Mouse (Mus musculus): ENCODE results near the gene Tagap. TPM values are rescaled to one million over a fixed set of nuclear protein-coding genes. Genes with fewer than 3 reads are reported as not detected.
A peak's percentile ranks its signal among the peaks of the same experiment; 100 is the strongest.
"Not testable (repeated sequence)": the region's sequence is repeated elsewhere in the genome, so short reads cannot be mapped to it uniquely, and the experiment has no call there.

The Tagap gene
- polyA plus RNA-seq, 1 experiment from 2014 or later, result 0.64 TPM

DNA sequence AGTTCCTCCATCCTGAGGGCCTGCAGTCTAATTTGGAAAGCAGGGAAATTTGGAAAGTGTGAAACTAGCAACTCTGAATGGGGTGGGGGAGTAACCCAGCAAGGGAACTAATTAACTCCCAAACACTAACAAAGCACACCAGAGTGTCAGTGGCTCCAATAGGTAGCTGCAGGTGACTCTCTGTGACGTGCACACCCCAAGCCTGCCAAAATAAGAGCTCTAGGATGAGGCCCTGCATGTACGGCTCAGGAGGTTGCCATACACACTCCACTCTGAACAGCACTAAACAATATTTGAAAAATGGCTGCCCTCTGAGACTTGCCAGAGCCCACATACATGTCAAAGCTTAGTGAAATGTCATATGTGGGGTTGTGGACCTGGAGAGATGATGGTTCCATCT lies 7.4 kb upstream of the Tagap start:
- WGBS, result 69% methylated on average over 2 of the region's 2 CpGs
- no peak overlapping the region for H3K4me3 ChIP-seq

DNA sequence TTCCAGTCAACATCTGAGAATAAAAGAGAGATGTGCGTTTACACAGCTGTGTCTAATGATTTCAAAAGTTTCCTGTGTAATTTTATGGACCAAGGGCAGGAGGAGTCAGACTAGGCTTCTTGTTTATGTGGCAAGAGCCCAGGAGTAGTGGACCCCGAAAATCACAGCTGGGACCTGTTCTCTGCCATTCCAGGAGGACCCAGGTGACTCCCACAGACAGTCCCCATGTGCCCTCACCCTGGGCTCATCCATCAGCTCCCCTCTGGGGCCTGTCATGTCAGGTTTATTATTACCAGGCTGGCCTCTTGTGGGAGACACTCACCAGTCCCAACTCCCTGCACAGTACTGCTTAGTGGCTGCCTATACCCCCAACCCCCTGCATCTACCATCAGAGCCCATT lies 6.6 kb upstream of the Tagap start:
- 56% methylated on average over 2 of the region's 2 CpGs for WGBS
- no peak overlapping the region for H3K9ac ChIP-seq
- H3K9me3 ChIP-seq, result no peaks in the 10 kb centered on the region
- no peaks in the 10 kb centered on the region for H3K36me3 ChIP-seq
- no peak overlapping the region for H3K4me2 ChIP-seq (replicated peaks)
- no peaks in the 10 kb centered on the region for H3K4me1 ChIP-seq
- no peak overlapping the region for H3K4me3 ChIP-seq
- H3K27ac ChIP-seq, result no peak overlapping the region
- no peaks in the 10 kb centered on the region for H3K27me3 ChIP-seq
- no peak for ATAC-seq (ENCODE audit: low FRiP score, low read depth)

More for the DNA sequence above, 7.4 kb upstream of the Tagap start:
- Histone ChIP-seq H3K36me3 (no peaks in the 10 kb centered on the region), H3K9me3 (no peaks in the 10 kb centered on the region), H3K4me2 (replicated peaks) (no peak overlapping the region), H3K27me3 (no peaks in the 10 kb centered on the region), H3K9ac (no peak overlapping the region), H3K27ac (no peak overlapping the region), H3K4me1 (no peaks in the 10 kb centered on the region)
- ATAC-seq (ENCODE audit: low FRiP score, low read depth), result no peak

- Histone ChIP-seq H3K9me3 (no peaks in the 10 kb centered on the region), H3K4me3 (no peak overlapping the region), H3K4me2 (replicated peaks) (no peak overlapping the region), H3K27ac (no peak overlapping the region), H3K36me3 (no peaks in the 10 kb centered on the region), H3K9ac (no peak overlapping the region), H3K27me3 (no peaks in the 10 kb centered on the region), H3K4me1 (no peaks in the 10 kb centered on the region)
- WGBS, result 84% methylated on average over 5 of the region's 5 CpGs
- no peak for ATAC-seq (ENCODE audit: low FRiP score, low read depth)
Measured at GRCm38 (mm10) chr17:7922564-7922963, 3.2 kb upstream of the Tagap start.

DNA sequence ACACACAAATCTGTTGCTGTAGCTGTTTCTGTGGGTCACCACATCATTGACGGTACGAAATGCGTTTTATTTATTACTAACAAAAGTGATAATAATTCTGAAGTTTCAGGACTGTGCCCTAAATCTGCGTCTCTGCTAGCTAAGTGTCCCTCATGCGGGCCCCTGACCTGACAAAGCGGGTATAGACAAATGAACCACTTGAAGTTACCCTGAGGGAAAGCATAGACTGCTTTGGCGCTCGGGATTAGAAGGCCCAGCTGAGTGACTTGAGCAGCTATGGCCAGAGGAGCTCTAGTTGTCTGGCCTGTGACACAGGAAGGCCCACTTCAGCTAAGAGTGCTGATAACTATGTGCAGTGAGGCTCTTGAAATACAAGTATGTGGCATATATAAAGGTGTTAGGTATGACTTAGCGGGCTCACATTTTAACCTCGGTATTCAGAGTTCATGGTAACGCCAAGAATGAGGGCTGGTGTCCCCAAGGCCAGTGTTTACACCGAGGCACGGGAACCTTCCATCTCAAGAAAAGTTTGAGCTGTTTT lies 1.5 kb upstream of the Tagap start:
- H3K36me3 ChIP-seq, result no peaks in the 10 kb centered on the region
- WGBS, result 89% methylated on average over 13 of the region's 13 CpGs
- no peak overlapping the region for H3K4me3 ChIP-seq
- H3K9me3 ChIP-seq, result no peaks in the 10 kb centered on the region
- H3K4me1 ChIP-seq, result no peaks in the 10 kb centered on the region
- ATAC-seq (ENCODE audit: low FRiP score, low read depth), result no peak
- no peak overlapping the region for H3K9ac ChIP-seq
- no peaks in the 10 kb centered on the region for H3K27me3 ChIP-seq
- H3K4me2 ChIP-seq (replicated peaks), result no peak overlapping the region
- H3K27ac ChIP-seq, result no peak overlapping the region

DNA sequence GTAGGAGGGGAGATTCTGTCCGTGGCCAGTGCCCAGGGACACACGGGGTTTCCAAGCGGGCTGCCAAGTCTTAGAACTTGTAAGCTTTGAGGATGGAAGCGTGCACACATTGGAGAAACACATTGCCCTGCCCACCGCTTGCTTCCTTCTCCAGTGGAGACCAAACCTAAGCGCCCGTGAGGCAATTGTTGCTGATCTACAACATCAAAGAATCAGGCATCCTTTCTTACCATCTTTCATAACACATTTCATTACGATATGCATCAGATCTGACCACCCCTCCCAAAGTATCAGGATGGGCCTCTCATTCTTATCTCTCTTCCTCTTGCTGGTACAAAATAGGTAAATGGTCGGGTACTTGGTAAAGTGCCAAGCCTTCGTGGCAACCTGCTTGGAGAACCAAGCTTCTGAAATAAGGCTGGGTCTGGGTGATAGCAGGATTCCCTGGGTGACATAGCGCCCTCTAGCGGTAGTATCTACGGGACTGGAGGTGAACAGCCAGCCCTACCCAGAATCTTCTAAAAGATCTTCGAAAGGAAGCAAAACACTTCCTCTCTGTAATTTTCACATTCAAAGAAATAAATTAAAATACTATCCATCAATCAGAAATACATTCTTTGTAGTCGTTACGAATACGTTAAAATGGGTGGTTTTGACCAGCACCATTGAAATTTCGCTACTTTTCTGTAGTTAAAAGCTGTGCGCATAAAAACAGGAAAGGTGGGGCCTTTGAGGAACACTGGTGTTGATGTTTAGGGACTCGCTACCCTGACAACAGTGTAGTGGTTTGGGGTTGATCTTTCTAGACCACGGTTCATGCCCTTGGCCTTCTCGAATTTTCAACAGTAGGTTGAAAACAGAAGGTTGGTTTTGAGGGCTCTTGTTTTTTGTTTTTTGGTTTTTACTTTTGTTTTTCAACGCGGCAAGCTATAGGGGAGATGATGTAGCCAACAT lies 2.1 kb downstream of the Tagap start:
- Histone ChIP-seq H3K9ac (no peak overlapping the region), H3K27ac (no peak overlapping the region), H3K4me3 (no peak overlapping the region), H3K27me3 (no peaks in the 10 kb centered on the region), H3K36me3 (no peaks in the 10 kb centered on the region), H3K4me2 (replicated peaks) (no peak overlapping the region), H3K9me3 (no peaks in the 10 kb centered on the region), H3K4me1 (peaks cover 6% of the 10 kb centered on the region)
- no peak for ATAC-seq (ENCODE audit: low FRiP score, low read depth)
- 72% methylated on average over 24 of the region's 24 CpGs for WGBS

DNA sequence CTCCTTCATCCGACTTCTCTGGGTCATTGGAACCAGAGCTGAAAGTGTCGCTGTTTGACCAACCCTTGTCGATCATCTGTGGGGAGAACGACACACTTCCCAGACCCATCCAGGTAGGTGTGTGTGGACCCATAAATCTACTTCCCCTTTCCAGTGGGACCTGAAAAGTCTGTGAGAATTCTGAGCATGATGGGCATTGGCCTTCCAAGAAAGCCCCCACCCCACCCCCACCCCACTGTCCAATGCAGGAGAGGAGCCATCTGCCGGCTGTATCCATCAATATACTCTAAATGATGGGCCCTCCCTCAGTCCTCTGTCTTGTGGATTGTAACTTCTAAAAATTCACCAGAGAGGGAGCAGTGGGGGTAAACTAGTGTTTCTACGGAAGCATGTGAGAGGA lies 2.9 kb downstream of the Tagap start:
- H3K9ac ChIP-seq, result no peak overlapping the region
- WGBS, result 81% methylated on average over 6 of the region's 6 CpGs
- no peaks in the 10 kb centered on the region for H3K27me3 ChIP-seq
- peaks cover 6% of the 10 kb centered on the region for H3K4me1 ChIP-seq
- H3K36me3 ChIP-seq, result no peaks in the 10 kb centered on the region
- H3K27ac ChIP-seq, result no peak overlapping the region
- no peak overlapping the region for H3K4me2 ChIP-seq (replicated peaks)
- H3K4me3 ChIP-seq, result no peak overlapping the region
- H3K9me3 ChIP-seq, result no peaks in the 10 kb centered on the region
- no peak for ATAC-seq (ENCODE audit: low FRiP score, low read depth)

DNA sequence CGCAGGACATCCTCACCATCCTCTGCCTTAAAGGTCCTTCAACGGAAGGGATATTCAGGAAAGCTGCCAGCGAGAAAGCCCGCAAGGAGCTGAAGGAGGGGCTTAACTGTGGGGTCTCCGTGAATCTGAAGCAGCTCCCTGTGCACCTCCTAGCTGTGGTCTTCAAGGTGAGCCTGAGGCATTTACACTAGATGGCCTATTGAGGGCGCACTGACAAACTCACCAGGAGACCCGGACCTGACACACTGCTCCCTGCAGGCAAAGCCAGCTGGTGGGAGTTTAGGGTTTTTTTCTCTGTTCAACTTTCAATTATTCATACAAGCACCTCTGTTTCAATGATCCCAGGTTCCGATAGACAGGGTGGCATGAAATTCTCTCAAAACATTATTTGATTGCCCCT lies 3.5 kb downstream of the Tagap start:
- peaks cover 6% of the 10 kb centered on the region for H3K4me1 ChIP-seq
- no peaks in the 10 kb centered on the region for H3K9me3 ChIP-seq
- no peaks in the 10 kb centered on the region for H3K27me3 ChIP-seq
- no peak overlapping the region for H3K4me3 ChIP-seq
- H3K9ac ChIP-seq, result no peak overlapping the region
- ATAC-seq (ENCODE audit: low FRiP score, low read depth), result no peak
- no peak overlapping the region for H3K27ac ChIP-seq
- no peak overlapping the region for H3K4me2 ChIP-seq (replicated peaks)
- H3K36me3 ChIP-seq, result no peaks in the 10 kb centered on the region
- WGBS, result 34% methylated on average over 8 of the region's 8 CpGs

- peaks cover 6% of the 10 kb centered on the region for H3K4me1 ChIP-seq
- no peak for ATAC-seq (ENCODE audit: low FRiP score, low read depth)
Measured at GRCm38 (mm10) chr17:7931096-7931990, 5.5 kb downstream of the Tagap start.

GRCm38 (mm10) chr17:7932121-7932520 lies 6.3 kb downstream of the Tagap start:
- 61% methylated on average over 3 of the region's 8 CpGs for WGBS
- not testable (repeated sequence) for H3K27ac ChIP-seq

More at GRCm38 (mm10) chr17:7931096-7931990, 5.5 kb downstream of the Tagap start:
- Histone ChIP-seq H3K4me2 (replicated peaks) (no peak overlapping the region), H3K9me3 (no peaks in the 10 kb centered on the region), H3K4me3 (no peak overlapping the region), H3K27ac (no peak overlapping the region), H3K9ac (no peak overlapping the region), H3K27me3 (no peaks in the 10 kb centered on the region), H3K36me3 (no peaks in the 10 kb centered on the region)
- WGBS, result 77% methylated on average over 13 of the region's 13 CpGs

GRCm38 (mm10) chr17:7939640-7940039 lies 13.8 kb downstream of the Tagap start:
- no peaks in the 10 kb centered on the region for H3K27me3 ChIP-seq
- H3K4me3 ChIP-seq, result no peak overlapping the region
- no peaks in the 10 kb centered on the region for H3K4me1 ChIP-seq
- H3K9me3 ChIP-seq, result no peaks in the 10 kb centered on the region
- ATAC-seq (ENCODE audit: low FRiP score, low read depth), result no peak
- H3K9ac ChIP-seq, result no peak overlapping the region
- H3K27ac ChIP-seq, result no peak overlapping the region
- WGBS, result 58% methylated on average over 8 of the region's 8 CpGs
- H3K4me2 ChIP-seq (replicated peaks), result no peak overlapping the region
- H3K36me3 ChIP-seq, result no peaks in the 10 kb centered on the region

More at GRCm38 (mm10) chr17:7932121-7932520, 6.3 kb downstream of the Tagap start:
- not testable (repeated sequence) for H3K9ac ChIP-seq; H3K9me3 ChIP-seq; ATAC-seq (ENCODE audit: low FRiP score, low read depth); H3K27me3 ChIP-seq; H3K4me1 ChIP-seq; H3K36me3 ChIP-seq; H3K4me2 ChIP-seq (replicated peaks); H3K4me3 ChIP-seq

DNA sequence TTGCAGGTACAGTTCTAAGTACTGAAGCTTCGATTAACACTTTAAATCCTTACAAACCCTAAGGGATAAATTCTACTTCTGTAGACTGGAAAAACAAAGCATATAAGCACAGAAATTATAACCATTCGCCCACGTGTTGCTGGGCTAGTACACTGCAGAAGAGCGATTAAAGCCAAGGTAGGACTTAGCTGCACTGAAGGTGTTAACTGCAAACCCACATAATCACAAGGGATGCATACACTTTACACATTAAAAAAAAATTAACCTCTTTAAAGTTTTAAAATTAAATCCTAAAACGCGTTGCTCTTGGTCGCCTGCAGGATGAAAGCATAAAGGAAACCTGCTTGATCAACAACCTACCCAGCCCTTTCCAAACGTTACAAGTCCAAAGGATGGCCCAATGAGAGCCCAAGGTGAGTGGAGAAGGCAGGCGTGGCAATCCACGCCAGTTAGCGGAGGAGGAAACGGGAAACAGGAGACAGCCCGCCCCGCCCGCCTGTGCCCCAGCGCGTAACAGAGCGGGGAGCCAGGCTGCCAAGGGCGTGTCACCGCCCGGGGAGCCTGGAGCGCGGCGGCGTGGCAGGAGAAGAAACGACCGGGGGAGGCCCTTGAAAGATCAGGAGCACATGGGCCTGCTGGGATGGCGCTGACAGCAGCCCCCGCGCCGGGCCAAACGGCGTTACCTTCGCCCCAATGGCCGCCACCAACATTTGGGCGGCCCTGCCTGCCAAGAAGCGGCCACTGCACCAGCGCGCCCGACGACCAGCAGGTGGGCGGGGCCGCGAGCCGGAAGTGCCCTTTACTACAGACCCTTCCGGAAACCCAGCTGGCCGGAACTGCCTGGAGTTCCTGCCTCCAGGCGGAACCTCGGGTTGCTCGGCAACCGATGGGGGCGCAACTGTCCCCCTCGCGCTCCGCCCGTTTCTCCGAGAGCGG lies 19.6 kb downstream of the Tagap start, which contains the start of gene Rsph3a:
Gene Rsph3a (plus strand): TSS at position 498 of the 936 bp plus-strand sequence.
- H3K9me3 ChIP-seq, H3K36me3 ChIP-seq, H3K4me1 ChIP-seq, H3K27me3 ChIP-seq: not testable (repeated sequence)
- peak within 1 kb of the TSS; percentile 64 for H3K4me2 ChIP-seq (replicated peaks)
- H3K27ac ChIP-seq, result peak within 1 kb of the TSS; percentile 88
- H3K9ac ChIP-seq, result peak within 1 kb of the TSS; percentile 68
- peak within 1 kb of the TSS; percentile 55 for H3K4me3 ChIP-seq
- 2% methylated on average over 58 of the region's 58 CpGs for WGBS
- peak; percentile 99 for ATAC-seq (ENCODE audit: low FRiP score, low read depth)
